Mouse (Mus musculus): ENCODE results near the gene Myd88.

The Myd88 gene

GRCm38 (mm10) chr9:119339558-119340211 is 1.5 kb downstream of the Myd88 start, which contains the start of gene Acaa1a:
Gene Acaa1a (plus strand): TSS chr9:119339676.
- DNase-seq (ENCODE audit: low spot score): peak; percentile 66

- DNase-seq (ENCODE audit: low spot score): no peak
Measured at GRCm38 (mm10) chr9:119339106-119339505, 2.1 kb downstream of the Myd88 start.

DNA sequence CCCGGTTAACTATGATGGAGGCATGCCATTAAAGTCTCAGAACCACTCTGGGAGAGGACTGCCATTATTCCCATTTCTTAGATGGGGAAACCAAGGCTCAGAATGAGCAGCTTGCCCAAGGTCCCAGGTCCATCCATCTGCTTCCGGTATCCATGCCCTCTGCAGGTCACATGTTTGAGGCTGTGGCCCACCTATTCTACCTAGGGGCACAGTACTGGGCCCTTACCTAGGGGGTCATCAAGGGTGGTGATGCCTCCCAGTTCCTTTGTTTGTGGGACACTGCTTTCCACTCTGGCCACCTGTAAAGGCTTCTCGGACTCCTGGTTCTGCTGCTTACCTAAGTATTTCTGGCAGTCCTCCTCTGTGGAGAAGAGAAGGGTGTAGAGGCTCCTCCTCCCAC is 2.9 kb downstream of the Myd88 start:
- no peak for DNase-seq (ENCODE audit: low spot score)

GRCm38 (mm10) chr9:119337842-119338241 is 3.4 kb downstream of the Myd88 start:
- no peak for DNase-seq (ENCODE audit: low spot score)

GRCm38 (mm10) chr9:119335571-119335970 is 5.6 kb downstream of the Myd88 start:
- no peak for DNase-seq (ENCODE audit: low spot score)

DNA sequence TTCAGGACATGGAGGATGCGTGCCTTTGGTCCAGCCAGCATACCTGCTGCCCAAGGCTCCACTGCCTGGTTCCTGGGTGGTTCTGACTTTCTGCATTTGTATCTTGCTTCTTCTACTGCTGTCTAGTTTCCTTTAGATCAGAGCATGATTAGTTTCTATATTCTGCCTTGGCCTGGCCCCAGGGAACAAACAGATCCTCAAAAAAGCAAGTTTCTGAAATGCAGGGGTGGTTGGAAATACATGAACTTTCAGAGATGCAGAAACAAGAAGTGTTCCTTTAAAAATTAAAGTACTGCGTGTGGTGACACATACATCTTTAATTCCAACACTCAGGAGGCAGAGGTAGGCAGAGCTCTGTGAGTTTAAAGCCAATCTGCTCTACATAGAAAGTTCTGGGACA is 6.4 kb downstream of the Myd88 start:
- no peak for DNase-seq (ENCODE audit: low spot score)

- peak; percentile 7 for DNase-seq (ENCODE audit: low spot score)
Measured at GRCm38 (mm10) chr9:119334324-119334723, 6.9 kb downstream of the Myd88 start.

DNA sequence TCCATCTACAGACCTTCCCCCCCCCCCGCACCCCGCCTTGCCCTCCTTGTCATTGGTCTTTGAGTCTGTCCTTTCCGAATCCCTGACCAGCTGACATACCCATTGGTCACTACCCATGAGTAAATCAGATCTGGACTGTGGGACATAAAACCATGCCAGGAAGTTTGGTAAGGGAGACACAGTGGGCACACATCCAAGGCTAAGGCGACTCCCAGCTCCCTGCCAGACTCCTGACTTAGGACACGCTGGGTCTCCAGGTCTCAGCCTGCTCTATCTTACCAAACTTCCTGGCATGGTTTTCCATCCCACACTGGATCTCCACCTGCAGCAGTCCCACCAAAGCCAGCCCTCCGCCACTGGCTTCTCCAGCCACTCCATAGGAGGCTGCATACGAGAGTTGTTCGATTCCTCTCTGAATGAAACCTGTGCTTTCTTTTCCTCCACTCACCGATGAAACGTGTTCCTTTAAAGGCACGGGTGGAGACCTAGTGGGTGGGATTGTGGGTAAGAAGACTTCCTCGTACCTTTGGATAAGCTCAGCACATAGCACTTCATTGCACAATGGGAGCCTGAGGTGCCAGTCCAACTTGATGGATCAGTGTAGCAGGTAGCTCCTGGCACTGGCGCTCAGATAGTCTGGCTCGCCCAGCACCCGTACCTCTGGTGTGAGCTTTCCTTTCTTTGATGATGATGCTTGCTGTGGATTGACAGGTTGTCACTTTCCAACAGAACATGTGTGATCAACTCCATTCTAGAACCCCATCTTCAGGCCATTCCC is 10.8 kb downstream of the Myd88 start:
- peak; percentile 27 for DNase-seq (ENCODE audit: low spot score)

DNA sequence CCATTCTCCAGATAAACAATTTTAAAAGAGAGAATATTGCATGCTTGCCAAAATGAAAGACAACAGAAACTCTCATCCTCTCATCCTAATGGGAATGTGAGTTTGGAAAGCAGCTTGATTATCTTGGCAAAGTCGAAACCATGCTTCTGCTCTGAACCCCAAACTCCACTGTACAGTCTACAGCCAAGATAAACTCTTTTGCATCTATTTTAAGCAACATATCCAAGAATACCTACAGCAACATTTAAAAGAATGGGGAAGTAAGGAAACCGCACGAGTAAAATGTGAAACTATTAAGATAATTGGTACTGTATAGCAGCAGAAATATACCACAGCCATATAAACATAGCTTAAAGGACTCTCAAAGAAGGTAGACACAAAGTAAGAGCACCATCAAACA is 12.7 kb downstream of the Myd88 start:
- no peak for DNase-seq (ENCODE audit: low spot score)

DNA sequence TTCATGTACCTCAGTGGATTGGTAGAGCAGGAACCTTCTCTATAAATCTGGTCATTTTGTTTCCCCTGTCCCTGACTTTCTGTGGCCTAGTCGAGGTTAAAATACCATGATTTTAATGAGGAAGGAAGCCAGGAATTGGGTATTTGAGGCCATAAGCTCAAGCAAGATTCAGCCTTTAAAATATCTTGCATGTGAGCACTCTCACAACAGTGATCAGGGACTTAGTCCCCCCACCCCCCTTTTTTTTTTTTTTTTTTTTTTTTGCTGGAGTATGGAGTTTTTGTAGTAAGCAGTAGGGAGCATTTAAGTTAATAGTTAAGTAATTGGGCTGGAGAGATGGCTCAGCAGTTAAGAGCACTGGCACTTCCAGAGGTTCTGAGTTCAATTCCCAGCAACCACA is 17.1 kb downstream of the Myd88 start:
- no peak for DNase-seq (ENCODE audit: low spot score)

DNA sequence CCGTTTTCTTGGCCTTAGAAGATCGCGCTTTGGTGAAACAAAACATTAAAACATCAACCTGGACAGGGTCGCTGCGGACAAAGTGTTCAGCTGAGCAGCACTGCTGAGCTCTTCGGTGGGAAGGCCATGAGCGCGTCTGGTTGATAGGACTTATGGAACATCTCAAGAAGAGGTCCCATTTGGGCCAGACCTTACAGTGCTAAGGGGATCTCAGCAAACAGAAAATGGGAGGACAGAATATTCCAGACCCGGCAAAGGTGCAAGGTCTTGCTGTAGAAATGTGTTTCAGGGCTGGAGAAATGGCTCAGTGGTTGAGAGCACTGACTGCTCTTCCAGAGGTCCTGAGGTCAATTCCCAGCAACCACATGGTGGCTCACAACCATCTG is 18.0 kb downstream of the Myd88 start:
- DNase-seq (ENCODE audit: low spot score): no peak

- DNase-seq (ENCODE audit: low spot score): peak; percentile 97
Measured at GRCm38 (mm10) chr9:119322289-119323259, 18.6 kb downstream of the Myd88 start, which contains the start of gene Oxsr1. Gene Oxsr1 (minus strand): TSS chr9:119322427.

DNA sequence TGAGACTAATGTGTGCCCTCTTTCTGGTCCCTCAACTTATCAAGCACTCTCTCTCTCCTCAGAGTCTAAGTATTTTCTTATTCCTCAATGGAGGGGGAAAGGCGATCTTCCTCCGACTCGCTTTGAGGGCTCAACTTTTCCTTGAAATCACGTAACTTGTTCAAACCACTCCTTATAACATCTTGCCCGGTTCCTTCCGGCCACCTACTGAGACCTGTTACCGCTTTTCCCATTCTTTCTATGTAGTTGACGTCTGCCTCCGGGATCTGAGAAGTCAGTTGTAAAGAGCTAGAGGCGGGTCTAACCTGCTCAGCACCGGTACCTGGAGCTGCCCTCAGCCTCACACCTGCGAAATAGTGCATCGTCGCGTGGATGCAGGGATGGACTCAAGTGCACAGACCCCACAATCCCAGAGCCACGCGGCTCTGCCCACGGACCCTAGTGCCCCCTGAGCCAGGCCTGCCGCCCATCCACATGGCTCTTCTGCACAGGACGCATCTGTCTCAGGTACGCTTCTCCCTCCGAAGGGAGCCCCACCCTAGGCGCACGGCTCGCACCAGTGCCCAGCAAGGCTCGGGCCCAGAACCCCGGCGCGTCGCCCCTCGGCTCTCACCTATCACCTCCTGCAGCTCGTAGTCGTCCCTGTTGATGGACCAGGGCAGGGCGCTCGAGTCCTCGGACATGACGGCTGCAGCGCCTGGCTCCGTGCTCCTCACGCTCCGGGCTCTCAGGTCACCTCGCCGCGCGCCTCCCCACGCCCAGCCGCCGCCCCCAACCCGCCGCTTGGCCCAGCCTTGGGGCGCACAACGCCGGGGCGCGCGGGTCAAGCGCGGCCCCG is 19.6 kb downstream of the Myd88 start:
- no peak for DNase-seq (ENCODE audit: low spot score)

DNA sequence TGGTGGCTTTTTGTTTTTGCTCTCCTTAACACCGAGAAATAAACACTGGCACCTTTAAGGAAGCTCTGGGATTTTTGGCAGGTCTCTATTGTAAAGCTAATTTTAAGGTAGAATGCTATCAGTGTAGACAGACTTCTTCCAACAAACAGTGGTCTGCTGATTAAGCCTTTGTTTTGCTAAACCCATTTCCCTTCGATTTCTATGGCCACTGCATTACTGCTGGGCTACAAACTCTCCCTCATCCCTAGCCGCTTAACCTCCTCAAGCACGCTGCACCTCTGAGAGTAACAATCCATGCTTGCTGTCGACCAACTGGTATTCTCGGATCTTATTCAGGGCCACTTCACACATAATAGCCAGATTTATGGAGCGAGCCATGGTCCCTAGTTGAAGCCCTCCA is 20.3 kb downstream of the Myd88 start:
- no peak for DNase-seq (ENCODE audit: low spot score)

- no peak for DNase-seq (ENCODE audit: low spot score)
Measured at GRCm38 (mm10) chr9:119320446-119320845, 20.8 kb downstream of the Myd88 start.

DNA sequence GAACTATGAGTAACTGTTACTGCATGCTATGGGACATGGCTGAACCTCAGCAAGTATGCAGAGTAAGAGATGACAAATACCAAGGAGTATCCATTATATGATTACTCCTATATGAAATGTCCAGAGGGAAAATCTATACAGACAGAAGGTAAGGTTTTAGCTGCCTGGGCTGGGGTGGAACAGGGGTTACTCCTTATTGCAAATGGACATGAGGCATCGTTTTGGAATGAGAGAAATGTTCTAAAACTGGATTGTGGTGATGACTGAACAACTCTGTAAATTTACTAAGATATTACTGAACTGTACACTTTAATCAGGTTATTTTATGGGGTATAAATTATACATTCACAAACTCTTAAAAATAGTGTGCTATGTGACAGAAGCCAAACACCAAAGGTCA is 22.3 kb downstream of the Myd88 start:
- DNase-seq (ENCODE audit: low spot score): no peak

DNA sequence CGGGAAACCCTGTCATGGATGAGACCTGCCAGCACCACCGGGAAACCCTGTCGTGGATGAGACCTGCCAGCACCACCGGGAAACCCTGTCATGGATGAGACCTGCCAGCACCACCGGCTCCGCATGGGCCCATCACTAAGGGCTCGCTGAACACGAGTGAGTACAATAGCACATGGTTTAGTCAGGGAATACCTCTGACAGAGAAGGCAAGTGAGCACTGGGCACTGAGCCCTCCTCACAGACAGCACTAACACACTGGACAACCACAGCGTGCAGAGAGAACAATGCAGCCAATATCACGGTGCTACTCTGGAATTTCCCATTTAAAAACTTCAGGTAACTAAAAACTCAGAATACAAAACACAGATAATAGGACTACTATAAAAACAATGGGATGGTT is 28.1 kb downstream of the Myd88 start:
- DNase-seq (ENCODE audit: low spot score): no peak

GRCm38 (mm10) chr9:119309067-119309466 is 32.1 kb downstream of the Myd88 start:
- no peak for DNase-seq (ENCODE audit: low spot score)

DNA sequence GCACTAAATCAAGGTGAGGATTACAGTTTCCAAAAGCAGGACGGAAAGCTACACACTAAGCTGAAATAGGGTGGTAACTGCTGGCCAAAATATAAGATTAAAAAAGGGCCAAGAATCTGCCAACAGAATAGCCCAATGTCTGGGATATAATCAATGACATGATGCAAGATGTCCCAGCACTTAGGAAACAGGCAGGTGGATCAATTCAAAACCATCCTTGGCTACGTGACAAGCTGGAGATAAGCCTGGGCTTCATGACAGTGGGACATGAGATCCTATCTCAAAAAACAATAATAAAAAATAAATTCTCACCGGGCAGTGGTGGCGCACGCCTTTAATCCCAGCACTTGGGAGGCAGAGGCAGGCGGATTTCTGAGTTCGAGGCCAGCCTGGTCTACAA is 35.3 kb downstream of the Myd88 start:
- DNase-seq (ENCODE audit: low spot score): no peak

- no peak for DNase-seq (ENCODE audit: low spot score)
Measured at GRCm38 (mm10) chr9:119298563-119298962, 42.6 kb downstream of the Myd88 start.

- DNase-seq (ENCODE audit: low spot score): no peak
Measured at GRCm38 (mm10) chr9:119297696-119298095, 43.5 kb downstream of the Myd88 start.

GRCm38 (mm10) chr9:119290791-119291190 is 50.4 kb downstream of the Myd88 start:
- DNase-seq (ENCODE audit: low spot score): no peak

Measured in urinary bladder, postnatal 25 days (tissue).